Mouse (Mus musculus) retina, embryonic 14.5 days (tissue): ENCODE results near the gene Usp15.
A peak's percentile ranks its signal among the peaks of the same experiment; 100 is the strongest.
"Not testable (repeated sequence)": the region's sequence is repeated elsewhere in the genome, so short reads cannot be mapped to it uniquely, and the experiment has no call there.

Experiments
- DNase-seq: peaks from one replicate; pipeline ENCODE4 v3.0.0-alpha.2; 2015; ENCODE audit warnings: low spot score

Gene Usp15

GRCm38 (mm10) chr10:123196835-123197559, at the start of gene Usp15:
Usp15 (minus strand) TSS chr10:123196995.
- peak; percentile 94 for DNase-seq

- no peak for DNase-seq
Observed at GRCm38 (mm10) chr10:123229420-123229819, 32.6 kb upstream of the Usp15 start.

- no peak for DNase-seq
Observed at GRCm38 (mm10) chr10:123222785-123223184, 26.0 kb upstream of the Usp15 start.

- DNase-seq: no peak
Observed at GRCm38 (mm10) chr10:123209517-123209916, 12.7 kb upstream of the Usp15 start.

- DNase-seq: no peak
Observed at GRCm38 (mm10) chr10:123208336-123208735, 11.5 kb upstream of the Usp15 start.

GRCm38 (mm10) chr10:123206074-123206473, 9.3 kb upstream of the Usp15 start:
- DNase-seq: no peak

- not testable (repeated sequence) for DNase-seq
Observed at GRCm38 (mm10) chr10:123205364-123205763, 8.6 kb upstream of the Usp15 start.

GRCm38 (mm10) chr10:123201981-123202758, 5.4 kb upstream of the Usp15 start:
- no peak for DNase-seq

- DNase-seq: no peak
Observed at GRCm38 (mm10) chr10:123201436-123201835, 4.6 kb upstream of the Usp15 start.

GRCm38 (mm10) chr10:123200996-123201395, 4.2 kb upstream of the Usp15 start:
- no peak for DNase-seq

- no peak for DNase-seq
Observed at GRCm38 (mm10) chr10:123200320-123200659, 3.5 kb upstream of the Usp15 start.

GRCm38 (mm10) chr10:123199615-123200319, 3.0 kb upstream of the Usp15 start:
- DNase-seq: no peak

- no peak for DNase-seq
Observed at GRCm38 (mm10) chr10:123199119-123199518, 2.3 kb upstream of the Usp15 start.

GRCm38 (mm10) chr10:123198183-123198582, 1.4 kb upstream of the Usp15 start:
- DNase-seq: no peak

- peak; percentile 57 for DNase-seq
Observed at GRCm38 (mm10) chr10:123195961-123196834, 597 bp downstream of the Usp15 start.

GRCm38 (mm10) chr10:123195501-123195900, 1.3 kb downstream of the Usp15 start:
- DNase-seq: peak; percentile 23

- no peak for DNase-seq
Observed at GRCm38 (mm10) chr10:123191038-123191437, 5.8 kb downstream of the Usp15 start.

GRCm38 (mm10) chr10:123187337-123187736, 9.5 kb downstream of the Usp15 start:
- no peak for DNase-seq

- no peak for DNase-seq
Observed at GRCm38 (mm10) chr10:123185907-123186306, 10.9 kb downstream of the Usp15 start.

GRCm38 (mm10) chr10:123183743-123184142, 13.1 kb downstream of the Usp15 start:
- DNase-seq: no peak

- DNase-seq: no peak
Observed at GRCm38 (mm10) chr10:123183243-123183642, 13.6 kb downstream of the Usp15 start.

GRCm38 (mm10) chr10:123182391-123182790, 14.4 kb downstream of the Usp15 start:
- no peak for DNase-seq
